Mouse (Mus musculus) forebrain, postnatal 0 days (tissue): ENCODE measurements around the gene Hist1h1e. TPM values are rescaled to one million over a fixed set of nuclear protein-coding genes. Genes with fewer than 3 reads are reported as not detected.

Experiments
- ATAC-seq: fragments of 200-750 bp; cut with Nextera tagmentation; 2 replicates; pipeline ENCODE4 v1.8.0; 2017; ENCODE audit warnings: mild to moderate bottlenecking, moderate library complexity
- DNase-seq: peaks from one replicate; pipeline ENCODE4 v3.0.0-alpha.2; 2015
- H3K27ac ChIP-seq: fragments of 300-500 bp; sonication (generic); 2 replicates; pipeline ENCODE4 v1.5.1; 2014; ENCODE audit warnings: low read depth, mild to moderate bottlenecking, antibody characterized with exemption, low read length, moderate library complexity, mixed read lengths
- H3K27me3 ChIP-seq: fragments of 300-500 bp; sonication (generic); 2 replicates; pipeline ENCODE4 v1.6.1; 2014; ENCODE audit warnings: mild to moderate bottlenecking, low read length, mixed read lengths; ENCODE audit not compliant: insufficient read depth
- H3K36me3 ChIP-seq: fragments of 300-500 bp; sonication (generic); 2 replicates; pipeline ENCODE4 v1.6.1; 2014; ENCODE audit warnings: mild to moderate bottlenecking, moderate library complexity; ENCODE audit not compliant: insufficient read depth
- H3K4me1 ChIP-seq: fragments of 300-500 bp; sonication (generic); 2 replicates; pipeline ENCODE4 v1.6.1; 2014; ENCODE audit warnings: antibody characterized with exemption; ENCODE audit not compliant: insufficient read depth
- H3K4me2 ChIP-seq: fragments of 300-500 bp; sonication (generic); 2 replicates; pipeline ENCODE4 v1.6.1; 2014; ENCODE audit warnings: low read depth, mild to moderate bottlenecking, moderate library complexity
- H3K4me3 ChIP-seq: fragments of 300-500 bp; sonication (generic); 2 replicates; pipeline ENCODE4 v1.5.1; 2014; ENCODE audit warnings: low read depth, low read length, mixed read lengths
- H3K9ac ChIP-seq: fragments of 300-500 bp; sonication (generic); 2 replicates; pipeline ENCODE4 v1.6.1; 2014; ENCODE audit warnings: mild to moderate bottlenecking
- H3K9me3 ChIP-seq: fragments of 300-500 bp; sonication (generic); 2 replicates; pipeline ENCODE4 v1.6.1; 2016; ENCODE audit warnings: low read length
- CTCF ChIP-seq: sonication (generic); IDR thresholded peaks from 2 replicates; pipeline ENCODE4 v1.5.1; 2016; ENCODE audit warnings: antibody characterized with exemption, control low read depth, low read depth
- WGBS: fragments of 180-500 bp; shearing (Covaris S2); extraction: QIAGEN DNeasy Blood & Tissue Kit; methylation state at CpG from one replicate; pipeline ENCODE4 v1.1.7; 2014; 5-methylcytosine and 5-hydroxymethylcytosine counted together
- polyA plus RNA-seq: library from polyadenylated mRNA; unstranded; fragments of >200 nt; fragmentation: Nextera tagmentation; extraction: Ambion mirVana; gene quantifications from 2 replicates; pipeline ENCODE4 v1.2.1, GENCODE M21; 2015
- total RNA-seq: library from RNA; depleted of rRNA; stranded (reverse); fragments of >200 nt; gene quantifications from 2 replicates; pipeline ENCODE4 v1.2.3, GENCODE M21; 2014

Gene Hist1h1e
- total and polyA plus RNA-seq, 2 experiments from 2014 or later: 11.1 to 218 TPM

DNA sequence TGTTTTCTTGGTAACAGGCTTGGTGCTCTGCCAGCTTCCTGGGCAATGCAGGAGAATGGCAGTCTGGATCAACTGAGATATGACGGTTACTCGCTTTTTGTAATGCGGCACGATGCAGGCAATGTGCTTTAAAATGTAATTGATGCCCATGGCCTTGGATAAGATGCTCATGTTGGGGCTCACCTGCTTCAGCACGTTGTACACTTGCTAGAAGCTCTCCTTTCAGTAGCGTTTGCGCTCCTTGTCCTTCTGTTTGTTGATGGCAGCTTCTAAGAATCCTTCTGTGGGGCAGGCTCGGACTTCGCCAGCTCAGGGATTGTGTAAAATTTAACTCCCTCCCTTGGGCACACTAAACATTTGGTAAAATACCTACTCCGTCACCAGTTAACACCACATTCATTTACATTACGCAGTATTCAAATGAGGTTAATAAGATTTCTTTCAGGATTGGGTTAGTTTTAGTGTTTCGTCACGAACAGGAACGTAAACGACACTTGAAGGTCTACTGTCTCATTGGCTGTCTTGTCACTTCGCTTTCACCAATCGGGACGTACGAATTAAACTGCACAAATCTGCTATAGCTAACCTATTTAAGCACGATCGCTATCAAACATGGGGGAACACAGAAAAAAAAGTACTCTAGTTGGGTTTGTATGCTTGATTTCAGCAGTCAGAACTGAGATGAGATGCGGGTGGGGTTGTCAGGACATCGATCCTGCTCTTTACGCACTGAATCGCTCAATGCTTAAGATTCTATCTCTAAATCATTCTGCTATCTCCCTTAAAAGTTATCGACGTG lies 1.4 kb downstream of the Hist1h1e start, which contains the start of gene Hist1h2be:
Gene Hist1h2be (minus strand): TSS at position 392 of the 799 bp plus-strand sequence.
- Histone ChIP-seq H3K36me3 (no peaks in the 10 kb centered on the region), H3K9ac (peak within 1 kb of the TSS; percentile 73), H3K4me1 (peaks cover 7% of the 10 kb centered on the region; the same call in 1 of the 2 replicates), H3K4me3 (peak within 1 kb of the TSS; percentile 47), H3K27ac (peak within 1 kb of the TSS; percentile 93), H3K4me2 (peak within 1 kb of the TSS; percentile 83), H3K9me3 (no peaks in the 10 kb centered on the region), H3K27me3 (no peaks in the 10 kb centered on the region)
- DNase-seq (peak; percentile 91), ATAC-seq (peak; percentile 90)
- WGBS: under 1% methylated on average over 27 of the region's 27 CpGs
- TF ChIP-seq CTCF: no peak

DNA sequence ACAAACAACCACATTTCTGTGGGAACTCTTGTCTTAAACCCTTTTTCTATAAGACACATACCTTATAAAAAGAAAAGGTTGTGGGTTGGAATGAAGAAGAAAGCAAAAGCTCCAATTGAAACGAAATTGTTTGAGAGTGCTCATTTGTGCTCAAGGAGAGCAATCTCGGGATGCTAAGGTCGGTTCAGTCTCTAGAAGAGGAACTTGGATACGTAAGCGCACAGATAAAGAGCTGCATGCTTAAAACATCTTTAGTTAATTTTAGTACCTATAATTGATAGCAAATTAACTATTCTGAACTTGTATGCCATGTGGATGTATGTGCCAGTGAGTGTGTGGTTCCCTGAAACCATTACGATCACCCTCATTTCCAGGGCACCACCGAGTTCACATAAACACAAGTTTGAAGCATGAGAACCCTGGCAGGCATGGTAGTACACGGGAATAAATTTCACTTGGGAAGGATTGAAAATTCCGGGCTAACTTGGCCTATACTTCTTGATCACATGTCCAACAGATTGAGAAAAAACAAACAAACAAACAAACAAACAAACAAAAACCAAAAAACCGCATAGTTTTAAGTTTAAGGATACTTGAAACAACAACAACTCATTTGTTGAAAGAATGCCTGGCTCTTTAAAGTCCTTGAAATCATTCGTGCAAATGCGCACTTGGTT lies 2.2 kb downstream of the Hist1h1e start:
- Histone ChIP-seq H3K27me3 (no peaks in the 10 kb centered on the region), H3K9ac (peak overlapping the region; percentile 73), H3K4me3 (peak overlapping the region; percentile 47), H3K4me2 (peak overlapping the region; percentile 83), H3K4me1 (peaks cover 7% of the 10 kb centered on the region; the same call in 1 of the 2 replicates), H3K36me3 (no peaks in the 10 kb centered on the region), H3K27ac (peak overlapping the region; percentile 93), H3K9me3 (no peaks in the 10 kb centered on the region)
- 37% methylated on average over 12 of the region's 12 CpGs for whole genome bisulfite sequencing
- ATAC-seq (no peak), DNase-seq (no peak)
- TF ChIP-seq CTCF: no peak

DNA sequence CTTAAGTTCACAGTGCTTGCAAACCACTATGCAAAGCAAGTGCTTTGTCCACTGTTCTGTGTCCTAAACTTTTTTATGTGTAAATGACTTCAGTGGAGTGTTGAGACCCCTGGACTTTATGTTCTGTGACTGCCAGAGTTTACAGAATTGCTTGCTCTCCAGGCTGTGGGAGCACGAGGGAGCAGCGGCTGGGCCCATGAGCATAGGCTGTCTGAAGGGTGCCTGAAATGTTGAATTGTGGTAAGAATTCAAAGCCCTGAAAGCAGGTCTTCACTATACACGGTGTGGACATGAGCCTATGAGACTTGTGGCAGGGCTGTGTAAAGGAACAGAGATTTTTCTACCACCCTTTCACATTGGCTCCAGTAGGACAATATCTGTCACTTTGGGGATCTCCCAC lies 10.7 kb downstream of the Hist1h1e start:
- DNase-seq (no peak), ATAC-seq (no peak)
- TF ChIP-seq CTCF: no peak

DNA sequence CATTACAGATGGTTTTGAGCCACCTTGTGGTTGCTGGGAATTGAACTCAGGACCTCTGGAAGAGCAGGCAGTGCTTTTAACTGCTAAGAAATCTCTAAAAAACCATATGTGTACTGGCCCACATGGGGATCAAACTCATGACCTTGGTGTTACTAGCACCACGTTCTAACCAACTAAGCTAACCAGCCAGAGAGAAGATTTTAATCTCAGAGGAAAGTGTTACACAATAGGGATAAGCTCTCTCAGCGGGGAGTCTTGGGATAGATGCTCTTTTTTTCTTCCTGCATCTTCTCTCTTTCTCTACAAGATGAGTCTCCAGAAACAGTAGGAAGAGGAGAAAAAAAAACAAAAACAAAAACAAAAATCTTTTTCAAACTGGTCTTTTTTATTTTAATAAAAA lies 12.0 kb downstream of the Hist1h1e start:
- Histone ChIP-seq H3K9ac (no peak overlapping the region), H3K4me2 (no peak overlapping the region), H3K27ac (no peak overlapping the region), H3K36me3 (no peaks in the 10 kb centered on the region), H3K27me3 (no peaks in the 10 kb centered on the region), H3K4me3 (no peak overlapping the region), H3K9me3 (no peaks in the 10 kb centered on the region), H3K4me1 (no peaks in the 10 kb centered on the region)
- no peak for ATAC-seq
- no peak for DNase-seq
- 63% methylated on average over 2 of the region's 2 CpGs for WGBS
- TF ChIP-seq CTCF: no peak

More for the DNA sequence above, 10.7 kb downstream of the Hist1h1e start:
- H3K36me3 ChIP-seq: no peaks in the 10 kb centered on the region
- no peak overlapping the region for H3K4me2 ChIP-seq
- no peak overlapping the region for H3K27ac ChIP-seq
- H3K27me3 ChIP-seq: no peaks in the 10 kb centered on the region
- 83% methylated on average over 3 of the region's 3 CpGs for WGBS
- no peak overlapping the region for H3K9ac ChIP-seq
- H3K4me1 ChIP-seq: no peaks in the 10 kb centered on the region
- no peak overlapping the region for H3K4me3 ChIP-seq
- no peaks in the 10 kb centered on the region for H3K9me3 ChIP-seq

DNA sequence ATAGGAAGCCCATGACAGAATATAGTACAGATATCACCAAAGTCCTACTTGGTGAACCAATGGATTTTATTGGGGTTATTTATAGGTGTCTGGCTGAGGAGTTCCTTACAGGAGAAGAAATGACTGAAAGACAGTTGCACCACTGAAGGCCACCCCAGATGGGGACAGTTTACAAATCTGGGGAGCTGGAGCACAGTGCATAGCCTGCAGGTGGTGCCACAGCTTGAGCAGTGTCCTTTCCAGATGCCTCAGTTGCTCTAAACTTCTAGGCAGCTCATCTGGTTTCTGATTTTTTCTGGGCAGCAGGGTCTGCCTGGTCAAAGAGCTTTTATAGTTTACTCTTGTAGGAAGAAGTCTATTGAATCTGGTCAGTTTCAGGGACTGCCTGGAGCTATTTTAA lies 12.5 kb downstream of the Hist1h1e start:
- no peaks in the 10 kb centered on the region for H3K9me3 ChIP-seq
- ATAC-seq (no peak), DNase-seq (no peak)
- no peaks in the 10 kb centered on the region for H3K36me3 ChIP-seq
- H3K4me2 ChIP-seq: no peak overlapping the region
- no peaks in the 10 kb centered on the region for H3K27me3 ChIP-seq
- H3K4me3 ChIP-seq: no peak overlapping the region
- no peak for TF ChIP-seq CTCF
- no peaks in the 10 kb centered on the region for H3K4me1 ChIP-seq
- H3K27ac ChIP-seq: no peak overlapping the region
- H3K9ac ChIP-seq: no peak overlapping the region

DNA sequence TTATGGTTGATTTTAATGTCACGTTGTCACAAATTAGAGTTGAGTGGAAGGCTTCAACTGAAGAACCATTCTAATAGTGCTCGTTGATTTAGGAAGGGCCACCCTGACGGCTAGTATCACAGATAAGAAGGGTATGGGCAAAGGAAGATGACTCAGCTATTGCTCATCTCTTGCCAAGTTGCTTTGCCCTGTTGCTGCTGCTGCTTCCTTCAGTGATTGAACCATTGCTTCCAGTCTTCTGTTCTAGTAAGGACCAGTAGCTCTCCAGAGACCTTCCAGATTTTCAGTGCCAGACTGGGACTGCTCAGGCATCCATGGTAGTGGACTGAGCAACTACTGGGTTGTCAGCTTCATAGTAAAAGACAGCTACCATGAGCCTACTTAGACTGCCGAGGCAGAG lies 13.1 kb downstream of the Hist1h1e start:
- H3K4me2 ChIP-seq: no peak overlapping the region
- H3K27me3 ChIP-seq: no peaks in the 10 kb centered on the region
- 93% methylated on average over 4 of the region's 4 CpGs for WGBS

DNA sequence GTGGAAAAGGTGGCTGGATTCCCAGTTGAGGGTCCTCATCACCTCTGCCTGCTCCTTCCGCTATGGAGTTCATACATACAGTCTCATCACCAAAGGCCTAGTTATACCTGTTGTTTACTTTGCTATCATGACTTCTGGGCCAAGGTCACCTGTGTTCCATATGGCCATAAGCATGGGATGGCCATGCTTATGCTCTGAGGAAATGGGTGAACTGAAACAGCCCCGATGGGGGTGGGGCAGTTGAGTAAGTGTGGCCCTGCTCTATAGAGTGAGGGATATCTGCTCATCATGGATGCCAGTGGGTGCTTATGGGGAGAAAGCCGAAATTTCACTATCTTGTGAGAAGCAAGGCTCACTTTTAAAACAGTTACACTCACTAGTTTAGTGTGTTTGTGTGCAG lies 17.3 kb downstream of the Hist1h1e start:
- DNase-seq: no peak
- ATAC-seq: no peak
- TF ChIP-seq CTCF: no peak
- no peak overlapping the region for H3K4me3 ChIP-seq
- no peaks in the 10 kb centered on the region for H3K9me3 ChIP-seq
- 87% methylated on average over 3 of the region's 3 CpGs for WGBS
- no peak overlapping the region for H3K9ac ChIP-seq
- no peak overlapping the region for H3K4me2 ChIP-seq
- no peaks in the 10 kb centered on the region for H3K4me1 ChIP-seq
- H3K27ac ChIP-seq: no peak overlapping the region
- H3K36me3 ChIP-seq: no peaks in the 10 kb centered on the region
- no peaks in the 10 kb centered on the region for H3K27me3 ChIP-seq

More for the DNA sequence above, 13.1 kb downstream of the Hist1h1e start:
- no peak for TF ChIP-seq CTCF
- Histone ChIP-seq H3K4me1 (no peaks in the 10 kb centered on the region), H3K9me3 (no peaks in the 10 kb centered on the region), H3K36me3 (no peaks in the 10 kb centered on the region), H3K27ac (no peak overlapping the region), H3K9ac (no peak overlapping the region), H3K4me3 (no peak overlapping the region)
- ATAC-seq (no peak), DNase-seq (no peak)
